Mouse (Mus musculus) erythroblast, adult 5-6 weeks (primary cell): ENCODE data around the gene Csta1. TPM values are rescaled to one million over a fixed set of nuclear protein-coding genes. Genes with fewer than 3 reads are reported as not detected.
"Not testable (repeated sequence)": the region's sequence is repeated elsewhere in the genome, so short reads cannot be mapped to it uniquely, and the experiment has no call there.

Source experiments
- ATAC-seq: replicated peaks from 2 replicates; pipeline ENCODE4 v1.8.0; 2016; ENCODE audit warnings: moderate number of reproducible peaks, mild to moderate bottlenecking, moderate TSS enrichment, inconsistent platforms; ENCODE audit not compliant: poor library complexity, low FRiP score, severe bottlenecking
- total RNA-seq, 2 experiments: library from RNA; stranded (forward) in 1 of 2; stranded (reverse) in 1 of 2; fragments of 150-400 nt in 1 of 2; fragments of 200-764, 138-1000 nt in 1 of 2; gene quantifications; 2 replicates each; pipeline versions ENCODE4 v1.2.3 to v1.2.4; 2015 to 2017; ENCODE audit warnings: low replicate concordance in 2 of 2

The Csta1 gene
- total RNA-seq (2015; ENCODE audit: low replicate concordance) (not detected in 2 replicates), total RNA-seq (2017; ENCODE audit: low replicate concordance) (not detected in 2 replicates)

- no peak for ATAC-seq
Measured at GRCm38 (mm10) chr16:36131141-36131540, at the start of gene Csta1. TSS of gene Csta1 (minus strand) at chr16:36131241.

- no peak for ATAC-seq
Measured at GRCm38 (mm10) chr16:36179910-36180309, 48.9 kb upstream of the Csta1 start.

- no peak for ATAC-seq
Measured at GRCm38 (mm10) chr16:36176108-36176507, 45.1 kb upstream of the Csta1 start.

- not testable (repeated sequence) for ATAC-seq
Measured at GRCm38 (mm10) chr16:36167841-36168240, 36.8 kb upstream of the Csta1 start.

- no peak for ATAC-seq
Measured at GRCm38 (mm10) chr16:36156402-36156975, 25.4 kb upstream of the Csta1 start, which contains the start of gene Stfa2l1. TSS of gene Stfa2l1 (plus strand) at chr16:36156811.

- no peak for ATAC-seq
Measured at GRCm38 (mm10) chr16:36138201-36138600, 7.2 kb upstream of the Csta1 start.

GRCm38 (mm10) chr16:36128092-36128491 is 2.9 kb downstream of the Csta1 start:
- no peak for ATAC-seq

GRCm38 (mm10) chr16:36115751-36116150 is 15.3 kb downstream of the Csta1 start:
- not testable (repeated sequence) for ATAC-seq

GRCm38 (mm10) chr16:36111486-36111885 is 19.6 kb downstream of the Csta1 start:
- not testable (repeated sequence) for ATAC-seq

- no peak for ATAC-seq
Measured at GRCm38 (mm10) chr16:36102211-36102610, 28.8 kb downstream of the Csta1 start.

- ATAC-seq = no peak
Measured at GRCm38 (mm10) chr16:36101526-36101925, 29.5 kb downstream of the Csta1 start.

GRCm38 (mm10) chr16:36097813-36098499 is 33.1 kb downstream of the Csta1 start:
- not testable (repeated sequence) for ATAC-seq

GRCm38 (mm10) chr16:36094079-36094478 is 37.0 kb downstream of the Csta1 start:
- ATAC-seq = no peak

GRCm38 (mm10) chr16:36090785-36091509 is 40.1 kb downstream of the Csta1 start:
- ATAC-seq = no peak

GRCm38 (mm10) chr16:36089850-36090616 is 41.0 kb downstream of the Csta1 start:
- ATAC-seq = no peak

- ATAC-seq = no peak
Measured at GRCm38 (mm10) chr16:36089065-36089464, 42.0 kb downstream of the Csta1 start.

GRCm38 (mm10) chr16:36087846-36088245 is 43.2 kb downstream of the Csta1 start:
- no peak for ATAC-seq

- no peak for ATAC-seq
Measured at GRCm38 (mm10) chr16:36079916-36080315, 51.1 kb downstream of the Csta1 start.

- no peak for ATAC-seq
Measured at GRCm38 (mm10) chr16:36074772-36075171, 56.3 kb downstream of the Csta1 start.

- no peak for ATAC-seq
Measured at GRCm38 (mm10) chr16:36072410-36073011, 58.5 kb downstream of the Csta1 start.
